Mouse (Mus musculus) left cerebral cortex, adult 11 months (tissue): ENCODE data around the gene Tgfa.

ENCODE experiments used
- DNase-seq: peaks from one replicate; pipeline ENCODE4 v3.0.0; 2022; ENCODE audit warnings: low spot score

Gene Tgfa

DNA sequence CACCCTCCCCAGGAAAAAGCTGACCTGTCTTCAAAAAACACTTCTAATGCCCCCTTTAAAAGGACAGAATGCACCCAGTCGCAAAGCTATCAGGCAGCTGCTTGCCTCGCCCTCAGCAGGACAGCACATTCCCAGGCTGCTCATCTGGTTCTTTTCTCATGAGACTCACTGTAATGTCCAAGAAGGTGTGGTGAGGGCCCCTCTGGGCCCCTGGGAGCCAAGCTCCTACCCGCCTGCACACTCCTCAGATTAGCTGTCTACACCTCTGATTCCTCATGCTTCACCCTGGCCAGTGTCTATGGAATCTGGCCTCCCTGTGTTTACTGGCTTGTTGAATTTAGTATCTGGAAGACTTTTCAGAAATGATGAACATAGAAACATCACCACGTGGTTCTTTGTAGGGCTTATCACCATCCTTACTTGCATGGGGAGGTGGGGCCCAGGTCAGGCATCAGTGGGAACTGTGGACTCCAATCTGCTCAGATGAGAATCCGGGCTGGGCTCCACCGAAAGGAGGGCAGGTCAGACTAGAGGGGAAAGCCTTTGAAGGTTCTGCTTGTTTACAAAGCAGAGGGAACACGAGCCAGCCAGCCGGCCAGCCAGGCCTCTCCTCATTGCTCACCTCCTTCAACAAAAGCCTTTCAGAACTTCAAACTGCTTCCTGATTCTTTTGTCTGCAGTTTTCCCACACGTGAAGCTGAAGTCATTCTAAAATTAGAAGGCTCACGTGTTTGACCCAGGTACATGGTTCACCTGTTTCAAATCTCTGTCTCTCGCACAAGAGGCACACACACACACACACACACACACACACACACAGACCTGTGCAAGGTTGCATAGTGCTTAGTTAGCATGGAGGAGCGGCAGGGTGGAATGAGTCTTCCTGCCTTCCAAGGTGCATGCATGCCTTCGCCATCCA, 38.7 kb downstream of the Tgfa start:
- DNase-seq, result no peak

- no peak for DNase-seq
Observed at GRCm38 (mm10) chr6:86244866-86245265, 49.8 kb downstream of the Tgfa start.

DNA sequence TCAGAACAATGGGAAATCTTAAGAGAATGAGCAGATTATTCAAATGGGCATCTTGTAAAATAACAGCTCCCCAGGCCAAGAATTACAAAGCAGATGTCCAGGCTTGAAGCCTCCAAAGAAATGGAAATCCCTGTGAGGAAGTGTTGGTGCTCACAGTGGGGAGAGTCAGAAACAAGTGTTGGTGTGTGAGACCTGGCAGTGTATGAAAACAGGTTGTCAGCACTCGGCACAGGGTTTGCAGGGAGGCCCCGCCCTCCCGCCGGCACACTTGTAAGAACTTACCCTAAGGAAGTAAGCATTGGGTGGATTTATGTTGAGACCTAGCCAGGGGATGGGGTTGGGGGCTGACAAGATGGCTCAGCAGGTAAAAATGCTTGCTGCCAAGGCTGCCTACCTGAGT, 50.9 kb downstream of the Tgfa start:
- DNase-seq, result no peak

- DNase-seq, result no peak
Observed at GRCm38 (mm10) chr6:86248562-86248961, 53.5 kb downstream of the Tgfa start.

- DNase-seq, result no peak
Observed at GRCm38 (mm10) chr6:86249042-86249441, 54.0 kb downstream of the Tgfa start.

DNA sequence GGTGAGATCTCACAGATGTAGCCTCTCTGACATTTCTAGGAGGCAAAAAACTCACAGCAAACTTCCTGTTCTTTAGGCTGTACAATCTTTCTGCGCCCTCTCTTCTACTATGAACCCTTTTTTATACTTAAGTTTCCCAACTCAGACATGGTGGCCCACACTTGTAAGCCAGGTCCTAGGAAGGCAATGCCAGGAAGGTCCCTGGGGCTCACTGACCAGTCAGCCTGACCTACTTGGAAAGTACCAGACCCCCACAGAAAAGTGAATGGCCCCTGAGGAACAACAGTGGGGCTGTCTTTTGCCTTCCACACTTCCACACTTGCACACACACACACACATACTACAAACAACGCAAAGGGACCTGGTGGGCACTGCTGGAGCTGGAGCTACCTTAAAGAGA, 55.2 kb downstream of the Tgfa start:
- DNase-seq, result no peak

- DNase-seq, result no peak
Observed at GRCm38 (mm10) chr6:86250830-86251229, 55.8 kb downstream of the Tgfa start.

GRCm38 (mm10) chr6:86252176-86253125, 57.4 kb downstream of the Tgfa start:
- no peak for DNase-seq

DNA sequence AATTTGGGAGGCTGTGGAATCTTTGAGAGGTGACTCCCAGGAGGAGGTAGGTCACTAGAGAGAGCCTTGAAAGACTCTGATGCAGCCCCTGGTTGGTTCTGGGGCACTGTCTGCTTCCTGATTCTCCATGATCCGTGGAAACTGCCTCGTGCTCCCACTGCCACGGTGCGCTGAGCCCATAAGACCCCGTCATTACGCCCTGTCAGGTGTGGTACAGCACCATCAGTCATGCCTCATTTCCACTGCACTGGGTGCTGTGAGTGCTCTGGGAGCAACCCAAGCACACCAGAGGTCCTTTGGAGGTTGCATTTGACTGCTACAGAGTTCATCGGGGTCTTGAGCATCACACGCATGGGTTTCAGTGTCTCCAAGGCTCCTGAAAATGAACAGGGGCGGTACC, 60.9 kb downstream of the Tgfa start:
- DNase-seq, result no peak

- no peak for DNase-seq
Observed at GRCm38 (mm10) chr6:86259242-86259641, 64.2 kb downstream of the Tgfa start.

- DNase-seq, result no peak
Observed at GRCm38 (mm10) chr6:86260322-86261050, 65.5 kb downstream of the Tgfa start.

DNA sequence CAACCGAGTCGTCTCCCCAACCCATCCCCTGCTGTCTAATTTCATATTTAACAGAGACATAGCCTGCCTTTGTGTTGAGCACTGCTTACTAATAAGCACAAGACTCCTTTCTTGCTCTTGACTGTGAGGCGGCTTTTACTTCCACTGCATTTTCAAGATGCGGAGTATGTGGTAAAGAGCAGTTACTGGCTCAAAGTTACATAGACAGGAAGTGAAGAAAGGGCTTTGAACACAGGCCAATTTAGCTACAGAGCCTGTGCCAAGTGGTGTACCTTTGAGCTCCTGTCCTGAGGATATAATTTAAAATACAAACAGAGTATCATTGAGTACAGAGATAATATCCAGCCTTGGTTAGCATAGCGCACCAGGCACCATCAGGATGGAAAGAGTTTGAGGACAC, 71.8 kb downstream of the Tgfa start:
- no peak for DNase-seq

DNA sequence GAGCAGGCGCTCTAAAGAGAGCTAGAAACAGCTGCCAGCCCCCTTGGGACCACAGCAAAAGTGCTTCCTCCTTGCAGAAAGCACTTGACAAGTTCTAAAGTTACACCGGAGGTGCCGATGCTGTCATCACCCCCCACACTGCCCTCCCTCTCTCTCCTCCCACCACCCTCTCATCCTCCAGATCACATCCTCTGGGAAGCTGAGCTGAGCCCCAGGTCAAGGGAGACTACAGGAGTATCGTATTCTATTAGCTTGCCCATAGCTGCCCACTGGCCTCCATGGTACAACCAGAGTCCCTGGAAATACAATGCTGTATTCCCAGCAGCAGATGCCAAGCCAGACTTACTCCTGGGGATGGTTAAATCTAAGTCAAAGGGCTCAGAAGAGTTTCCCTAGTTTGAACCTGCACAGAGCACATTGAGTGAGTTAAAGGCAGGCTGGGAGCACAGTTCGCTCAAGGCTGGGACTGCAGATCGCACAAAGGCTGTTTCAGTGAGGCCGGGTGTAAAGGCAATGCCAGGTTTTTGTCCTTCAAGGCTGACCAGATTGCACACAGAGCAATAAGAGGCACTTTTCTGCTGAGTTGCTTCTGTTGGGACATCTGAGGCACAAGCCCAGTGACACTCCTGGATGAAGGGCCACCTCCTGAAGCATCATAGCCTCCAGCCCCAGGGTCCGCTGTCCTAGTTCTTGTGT, 75.5 kb downstream of the Tgfa start:
- DNase-seq, result no peak

DNA sequence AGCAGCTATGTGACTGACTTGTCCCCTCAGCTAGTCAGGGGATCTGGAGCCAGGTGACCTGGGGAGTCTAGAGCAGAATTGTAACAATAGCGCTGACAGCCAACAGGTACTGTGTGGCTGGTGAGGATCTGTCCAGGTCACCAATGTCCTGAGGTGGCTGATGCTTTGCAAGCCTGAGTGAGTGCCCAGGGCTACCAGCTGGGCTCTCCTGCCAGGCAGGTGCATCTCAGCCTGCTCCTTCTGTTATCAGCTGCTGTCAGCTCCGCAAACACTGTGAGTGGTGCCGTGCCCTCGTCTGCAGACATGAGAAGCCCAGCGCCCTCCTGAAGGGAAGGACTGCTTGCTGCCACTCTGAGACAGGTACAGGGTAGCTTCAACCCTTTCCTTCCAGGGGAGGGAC, 76.1 kb downstream of the Tgfa start:
- DNase-seq, result no peak

DNA sequence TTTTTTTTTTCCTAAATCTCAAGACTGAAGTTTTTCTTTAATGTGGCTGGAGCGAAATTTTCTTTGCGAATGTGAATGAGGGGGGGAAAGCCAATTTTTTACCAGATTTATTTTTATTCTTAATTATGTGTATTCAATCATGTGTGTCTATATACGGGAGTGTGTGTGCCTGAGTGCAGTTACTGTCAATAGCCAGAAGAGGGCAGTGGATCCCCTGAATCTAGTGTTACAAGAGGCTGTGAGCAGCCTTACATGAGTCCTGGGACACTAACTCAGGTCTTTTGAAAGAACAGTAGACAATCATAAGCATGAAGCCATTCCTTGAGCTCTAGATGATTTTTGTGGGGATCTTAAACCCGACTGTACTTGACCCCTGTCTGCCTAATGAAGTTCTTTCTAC, 80.7 kb downstream of the Tgfa start:
- DNase-seq, result no peak

DNA sequence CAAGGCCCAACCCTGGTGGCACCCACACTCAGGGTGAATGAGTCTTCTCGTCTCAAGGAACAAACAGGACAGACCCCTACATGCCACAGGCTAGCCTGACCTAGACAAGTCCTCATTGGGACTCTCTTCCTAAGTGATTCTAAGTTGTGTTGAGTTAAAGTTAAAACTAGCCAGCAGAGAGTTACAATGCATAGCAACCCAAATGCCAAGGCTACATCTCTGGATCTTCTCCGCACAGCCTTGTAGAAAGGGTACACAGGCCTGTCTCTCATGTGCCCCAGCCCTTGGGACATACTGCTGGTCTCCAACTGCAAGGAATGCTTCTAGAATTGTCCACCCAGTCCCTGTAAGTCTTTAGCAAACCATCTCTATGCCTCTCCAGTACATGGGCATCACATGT, 81.8 kb downstream of the Tgfa start:
- no peak for DNase-seq

- no peak for DNase-seq
Observed at GRCm38 (mm10) chr6:86277620-86278019, 82.6 kb downstream of the Tgfa start.

DNA sequence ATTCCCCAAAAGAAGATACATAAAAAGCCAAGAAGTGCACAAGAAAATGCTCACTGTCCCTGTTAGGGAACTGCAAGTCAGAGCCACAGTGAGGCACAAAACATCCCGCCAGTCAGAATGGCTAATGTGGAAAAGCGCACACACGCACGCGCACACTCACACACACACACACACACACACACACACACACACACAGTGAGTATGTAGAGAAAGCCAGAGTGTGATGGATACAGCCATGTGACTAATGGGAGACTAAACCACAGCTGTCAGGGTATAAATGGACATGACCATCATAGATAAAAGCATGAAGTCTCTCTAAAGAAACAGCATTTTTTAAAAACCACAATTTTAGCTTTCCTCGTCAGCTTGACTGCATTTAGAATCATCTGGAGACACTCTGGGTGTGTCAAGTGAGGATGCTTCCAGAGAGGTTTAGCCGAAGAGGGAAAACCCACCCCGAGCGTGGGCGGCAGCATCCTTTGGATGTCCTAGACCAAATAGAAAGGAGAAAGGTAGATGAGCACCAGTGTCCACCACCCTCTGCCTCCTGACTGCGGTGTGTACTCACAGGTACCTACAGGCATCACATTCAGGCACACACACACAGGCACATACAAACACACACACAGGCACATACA, 86.7 kb downstream of the Tgfa start:
- no peak for DNase-seq

DNA sequence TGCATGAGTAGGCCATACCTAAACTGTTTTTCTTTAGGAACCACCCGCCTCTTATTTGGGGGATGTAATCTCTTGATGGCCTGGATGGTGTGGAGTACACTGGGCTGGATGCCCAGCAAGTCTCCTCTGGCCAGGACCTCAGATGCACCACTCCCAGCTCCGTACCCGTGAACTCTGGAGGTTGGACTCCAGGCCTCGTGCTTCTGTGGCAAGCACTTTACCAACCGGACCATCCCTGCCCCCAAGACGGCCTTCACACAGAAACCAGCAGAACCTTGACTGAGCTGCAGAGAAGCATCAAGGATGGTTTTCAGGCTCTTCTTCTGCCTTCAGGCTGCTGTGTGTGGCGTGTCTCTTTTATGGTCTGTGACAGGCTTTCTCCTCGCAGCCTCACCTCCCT, 98.3 kb downstream of the Tgfa start:
- DNase-seq, result no peak

DNA sequence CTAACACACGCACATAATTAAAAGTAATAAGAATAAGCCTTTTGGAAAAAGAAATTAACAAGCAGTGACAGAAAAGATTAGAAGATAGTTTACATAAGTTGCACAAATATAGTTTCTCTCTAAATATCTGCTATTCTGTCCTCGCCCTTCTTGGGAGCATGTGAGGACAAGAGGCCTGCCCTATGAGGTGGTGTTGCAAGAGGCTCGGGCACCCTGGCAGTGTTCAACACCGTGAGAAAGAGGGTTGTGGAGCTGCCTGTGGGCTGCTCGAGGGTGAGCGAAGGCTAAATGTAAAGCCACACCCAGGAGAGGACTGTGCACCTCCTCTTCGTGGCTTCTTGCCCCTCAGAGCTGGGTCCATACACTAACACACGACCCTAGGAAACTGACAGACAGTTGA, 100.4 kb downstream of the Tgfa start:
- no peak for DNase-seq

- DNase-seq, result no peak
Observed at GRCm38 (mm10) chr6:86296126-86296525, 101.1 kb downstream of the Tgfa start.
